Mouse (Mus musculus) left cerebral cortex, postnatal 10 days (tissue): ENCODE results near the gene Dnajb14. TPM values are rescaled to one million over a fixed set of nuclear protein-coding genes. Genes with fewer than 3 reads are reported as not detected.
"Not testable (repeated sequence)": the region's sequence is repeated elsewhere in the genome, so short reads cannot be mapped to it uniquely, and the experiment has no call there.

Source experiments
- DNase-seq, 2 experiments: peaks; one replicate each; pipeline ENCODE4 v3.0.0; 2021 to 2022; ENCODE audit warnings: low spot score in 2 of 2, mixed read lengths in 1 of 2; ENCODE audit errors: extremely low spot score in 1 of 2
- intact Hi-C: fragments of 180-260 bp; cut with DNase I; formaldehyde crosslinking; loops from one replicate; pipeline ENCODE4 v1.15.1; 2025
- total RNA-seq, 2 experiments: library from RNA; stranded (reverse); gene quantifications; 2 replicates each; pipeline ENCODE4 v1.2.3; 2021

Gene Dnajb14
- total RNA-seq, 2 experiments from 2014 or later: 39.1 to 41.5 TPM

DNA sequence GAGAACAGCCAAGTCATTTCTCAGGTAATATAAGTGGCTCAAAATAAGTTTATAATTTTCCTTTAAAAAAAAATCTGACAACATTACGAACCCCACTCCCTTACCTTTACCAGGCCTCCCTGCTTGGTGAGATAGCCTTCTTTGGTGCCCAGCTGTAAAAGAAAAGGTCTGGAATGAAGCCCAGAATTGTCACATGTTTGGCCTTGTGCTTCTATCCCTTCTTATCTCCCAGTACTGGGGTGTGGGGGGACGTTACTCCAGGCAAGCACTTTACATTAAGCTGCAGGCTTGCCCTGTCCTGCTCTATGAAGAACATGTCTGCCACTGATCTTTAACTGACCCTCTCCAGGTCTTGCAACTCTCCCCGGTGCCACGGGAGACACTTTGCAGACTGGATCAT lies 73.3 kb downstream of the Dnajb14 start:
- intact Hi-C loops: no loop called here
- DNase-seq: no peak

DNA sequence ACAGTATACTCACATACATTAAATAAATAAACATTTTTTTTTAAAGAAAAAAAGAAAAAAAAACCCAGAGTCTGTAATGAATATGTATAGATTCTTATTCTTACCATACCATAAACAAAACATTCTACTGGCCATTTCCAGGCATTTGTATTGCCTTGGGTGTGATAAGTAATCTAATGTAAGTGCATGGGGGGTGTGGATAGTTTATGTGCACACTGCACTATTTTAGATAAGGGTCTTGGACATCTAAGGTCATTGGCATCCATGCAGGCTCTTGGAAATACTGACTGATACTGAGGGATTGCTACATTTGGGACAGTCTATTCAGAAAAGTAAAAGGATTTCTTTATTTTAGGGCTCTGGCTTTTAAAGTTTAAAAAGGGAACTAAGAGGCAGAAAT lies 74.1 kb downstream of the Dnajb14 start:
- DNase-seq: no peak
- intact Hi-C loops: no loop called here

DNA sequence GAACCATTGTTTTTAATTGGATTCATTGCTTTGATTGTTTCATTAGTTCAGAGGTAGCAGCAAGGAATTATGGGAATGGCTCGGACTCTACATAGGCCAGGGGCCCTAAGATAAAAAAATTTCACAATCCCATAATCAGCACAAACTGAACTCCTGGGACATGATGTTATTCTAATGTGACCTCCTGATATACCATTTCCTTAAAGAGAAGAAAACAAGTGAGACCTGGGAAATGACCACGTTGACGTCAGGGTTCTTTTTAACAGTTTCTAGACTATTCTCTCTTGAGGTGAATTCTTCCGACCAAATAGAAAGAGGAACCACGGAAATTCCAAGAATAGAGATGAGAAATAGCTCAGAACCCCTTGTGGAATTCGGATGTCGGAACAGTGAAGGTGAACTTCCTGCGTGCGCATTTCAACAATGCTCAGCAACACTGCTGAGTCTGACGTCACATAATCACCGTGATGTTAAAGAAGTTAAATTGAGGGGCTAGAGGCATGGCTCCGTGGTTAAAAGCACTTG lies 74.7 kb downstream of the Dnajb14 start:
- intact Hi-C loops: no loop called here
- no peak for DNase-seq

DNA sequence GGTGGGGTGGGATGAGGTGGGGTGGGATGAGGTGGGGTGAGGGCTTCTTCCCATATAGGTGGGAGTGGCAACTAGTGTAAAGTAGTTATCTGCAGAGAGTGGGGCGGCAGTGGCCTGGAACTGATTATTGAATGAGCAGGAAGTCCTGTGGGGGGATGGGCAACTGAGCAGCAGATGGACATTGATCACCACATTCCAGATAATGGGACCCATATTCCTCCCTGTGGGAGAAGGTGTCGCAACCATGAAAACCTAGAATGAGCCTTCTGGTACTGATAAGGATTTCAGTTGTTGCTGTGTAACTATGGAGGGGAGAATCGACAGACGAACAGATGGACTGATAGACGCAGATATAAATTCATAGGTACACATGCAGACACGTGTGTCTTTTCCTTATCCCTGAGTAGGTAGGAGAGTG lies 76.3 kb downstream of the Dnajb14 start:
- intact Hi-C loops: no loop called here
- DNase-seq: no peak

- DNase-seq: no peak
- intact Hi-C loops: no loop called here
These were observed 79.4 kb downstream of the Dnajb14 start for GRCm38 (mm10) chr3:137946827-137947226.

GRCm38 (mm10) chr3:137947525-137947924 lies 80.0 kb downstream of the Dnajb14 start:
- no peak for DNase-seq
- intact Hi-C loops: no loop called here

DNA sequence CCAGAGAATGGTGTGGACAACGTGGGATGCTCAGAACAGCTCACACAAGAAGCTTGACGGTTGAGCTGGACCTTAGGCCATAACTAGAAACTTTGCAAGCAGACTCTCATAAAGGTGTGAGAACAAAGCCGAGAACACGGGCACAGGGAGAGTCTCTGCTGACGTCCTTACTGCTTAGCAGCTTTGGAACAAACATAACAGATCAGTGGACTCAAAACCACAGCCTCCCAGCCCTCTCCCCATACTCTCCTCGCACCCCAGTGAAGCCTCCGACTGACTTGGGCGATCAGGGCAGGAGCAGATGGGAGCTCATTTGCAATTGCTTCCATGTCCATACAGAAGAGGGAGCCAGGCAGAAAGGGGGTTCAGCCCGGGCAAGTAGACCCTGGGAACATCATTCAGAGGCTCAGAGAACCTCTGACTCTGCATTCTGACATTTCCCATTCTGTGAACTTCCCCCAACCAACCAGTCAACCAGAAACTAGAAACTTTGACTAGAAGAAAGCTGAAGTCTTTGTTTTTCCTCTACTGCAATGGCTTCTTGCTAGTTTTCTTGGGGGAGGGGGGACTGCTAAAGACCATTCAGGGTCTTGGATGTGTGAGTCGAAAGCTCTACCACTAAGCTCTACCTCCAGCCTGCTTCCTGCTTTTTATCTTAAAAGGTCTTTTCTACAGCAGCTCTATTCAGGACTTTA lies 82.9 kb downstream of the Dnajb14 start:
- intact Hi-C loops: no loop called here
- DNase-seq: no peak

- DNase-seq, intact Hi-C loops: not testable (repeated sequence)
These were observed 83.8 kb downstream of the Dnajb14 start for GRCm38 (mm10) chr3:137951302-137951701.

- DNase-seq: no peak
- intact Hi-C loops: no loop called here
These were observed 84.3 kb downstream of the Dnajb14 start for GRCm38 (mm10) chr3:137951819-137952218.

DNA sequence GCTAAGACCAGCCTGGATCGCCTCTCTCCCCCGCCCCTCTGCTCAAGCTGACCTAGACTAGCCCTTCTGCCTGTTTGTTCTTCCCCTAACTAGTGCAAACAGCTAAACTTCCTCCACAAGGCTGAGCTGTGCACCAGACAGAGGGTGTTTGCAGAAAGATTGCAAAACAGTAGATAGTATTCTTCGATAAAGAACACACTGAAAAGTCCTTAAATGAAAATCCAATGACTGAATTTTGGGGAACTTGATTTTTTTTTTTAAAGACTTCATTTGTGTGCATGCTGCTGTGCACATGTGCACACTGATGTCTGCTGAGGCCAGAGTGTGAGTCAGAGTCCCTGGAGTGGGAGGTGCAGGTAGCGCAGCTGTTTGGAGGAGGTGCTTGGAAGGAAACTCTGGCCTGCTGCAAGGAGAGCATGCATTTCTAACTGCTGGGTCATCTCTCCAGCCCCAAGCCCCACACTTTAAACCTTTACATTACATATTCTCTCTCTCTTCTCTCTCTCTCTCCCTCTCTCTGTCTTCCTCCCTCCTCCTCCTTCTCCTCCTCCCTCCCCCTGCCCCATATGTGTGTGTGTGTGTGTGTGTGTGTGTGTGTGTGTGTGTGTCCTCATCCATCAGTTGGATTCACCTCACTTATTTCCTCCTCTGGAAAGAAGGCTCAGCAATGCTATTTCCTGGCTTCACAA lies 84.9 kb downstream of the Dnajb14 start:
- DNase-seq: no peak
- intact Hi-C loops: no loop called here

DNA sequence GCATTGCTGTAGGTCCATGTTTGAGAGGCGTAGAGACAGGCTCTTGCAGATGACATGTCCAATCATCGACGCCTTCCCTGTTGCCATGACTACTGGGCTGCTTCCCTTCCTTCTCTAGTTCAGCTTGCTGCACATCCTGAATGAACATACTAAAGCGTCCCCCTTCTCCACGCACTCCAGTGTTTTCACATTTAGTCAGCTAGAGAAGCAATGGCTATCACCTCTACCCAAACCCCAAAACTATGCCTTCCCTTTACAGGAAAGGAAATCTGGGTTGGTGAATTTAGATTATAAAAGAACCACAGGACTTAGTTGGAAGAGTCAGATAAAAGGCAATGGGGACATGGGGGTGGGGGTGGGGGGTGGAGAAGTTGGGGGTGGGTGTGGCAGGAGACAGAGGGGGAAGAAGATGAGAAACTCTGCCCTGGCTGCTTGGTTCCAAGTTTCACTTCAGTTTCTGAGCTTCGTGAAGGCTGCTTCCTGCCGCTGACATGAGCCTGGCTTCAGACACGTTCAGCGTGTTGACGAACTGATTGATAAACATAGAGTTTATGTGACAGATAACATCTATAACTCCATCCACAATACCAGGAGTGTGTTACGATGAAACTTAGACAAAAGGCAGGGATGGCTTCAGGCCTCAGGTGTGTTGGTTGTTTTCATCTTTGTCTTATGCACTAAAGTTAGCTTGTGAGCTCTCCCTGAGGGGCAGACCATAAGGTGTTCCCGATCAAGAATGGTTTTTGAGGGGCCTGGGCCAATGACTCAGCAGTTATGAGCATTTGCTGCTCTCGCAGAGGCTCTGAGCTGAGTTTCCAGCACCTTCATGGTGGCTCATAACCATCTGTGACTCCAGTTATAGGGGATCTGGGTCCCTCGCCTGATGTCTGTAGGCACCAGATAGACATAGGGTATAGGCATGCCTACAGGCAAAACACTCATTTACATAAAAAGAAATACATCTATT lies 85.7 kb downstream of the Dnajb14 start:
- intact Hi-C loops: no loop called here
- DNase-seq: peak; percentile 73 to 83

GRCm38 (mm10) chr3:137954256-137954916 lies 86.9 kb downstream of the Dnajb14 start:
- intact Hi-C loops: no loop called here
- DNase-seq: no peak

- intact Hi-C loops: no loop called here
- no peak for DNase-seq
These were observed 88.1 kb downstream of the Dnajb14 start for GRCm38 (mm10) chr3:137955560-137956081.

DNA sequence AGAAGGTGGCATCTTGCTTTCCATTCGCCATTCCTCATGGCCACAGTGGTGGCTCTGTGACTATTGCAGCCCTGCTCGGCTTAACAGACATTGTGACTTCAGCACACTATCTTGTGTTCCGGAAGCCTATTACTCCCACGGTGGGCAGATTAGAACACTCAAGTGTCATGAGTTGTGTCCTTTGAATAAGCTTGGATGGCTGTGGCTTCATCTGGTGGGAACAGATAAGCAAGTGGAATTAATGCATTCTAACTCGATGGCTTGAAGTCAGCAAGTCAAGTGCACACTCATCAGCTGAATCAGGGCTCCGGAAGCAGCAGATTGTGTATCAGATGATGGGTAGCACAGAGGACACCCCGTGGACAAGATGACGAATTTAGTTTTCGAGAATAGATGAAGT lies 90.4 kb downstream of the Dnajb14 start:
- intact Hi-C loops: no loop called here
- no peak for DNase-seq

- no peak for DNase-seq
- intact Hi-C loops: no loop called here
These were observed 90.9 kb downstream of the Dnajb14 start for GRCm38 (mm10) chr3:137958352-137958751.

DNA sequence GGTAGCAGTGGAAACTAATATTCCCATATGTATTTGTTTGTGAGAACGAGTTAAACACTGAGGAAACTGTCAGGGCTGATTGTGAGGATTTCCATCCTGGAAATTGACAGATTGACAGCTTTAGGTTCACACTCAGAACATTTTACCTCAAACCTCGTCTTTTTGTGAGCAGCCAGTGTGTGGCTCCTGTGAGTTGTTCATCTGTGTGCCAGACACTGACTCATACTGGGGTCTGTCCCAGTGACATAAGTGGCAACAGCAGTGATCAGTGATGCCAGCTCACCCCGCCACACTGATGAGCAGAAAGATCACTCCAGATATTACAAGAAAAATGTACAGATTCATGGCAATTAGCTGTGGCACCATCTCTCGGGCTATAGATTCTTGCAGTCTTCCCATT lies 92.0 kb downstream of the Dnajb14 start:
- no peak for DNase-seq
- intact Hi-C loops: no loop called here

DNA sequence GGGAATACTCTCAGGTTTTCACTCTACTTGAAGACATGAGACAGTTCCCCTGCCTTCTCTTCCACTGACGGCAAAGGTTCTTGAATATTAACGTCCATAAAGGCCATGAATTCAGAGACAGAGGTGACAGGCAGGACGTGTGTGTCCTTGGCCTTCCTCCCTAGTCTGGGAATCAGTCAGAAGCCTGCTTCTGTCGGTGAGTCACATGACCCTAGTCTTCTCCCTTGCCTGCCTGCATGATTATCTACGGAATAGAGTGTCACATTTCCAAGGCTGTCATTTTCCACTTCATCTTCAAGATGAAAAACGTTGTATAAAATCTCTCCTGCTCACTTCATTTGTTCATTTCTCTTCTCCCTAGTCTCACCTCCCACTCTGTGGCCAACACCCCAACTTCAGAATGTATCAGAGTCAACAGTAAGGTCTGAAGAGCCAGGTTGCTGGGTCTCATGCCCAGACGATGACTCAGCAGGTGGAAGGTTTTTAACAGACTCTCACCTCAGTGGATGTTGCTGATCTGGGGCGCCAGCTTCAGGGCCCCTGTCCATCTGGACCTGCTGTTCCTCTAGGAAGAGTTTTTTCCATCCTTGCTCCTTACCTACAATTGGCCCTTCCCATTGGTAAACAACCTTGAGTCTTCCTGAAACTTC lies 94.4 kb downstream of the Dnajb14 start:
- intact Hi-C loops: no loop called here
- DNase-seq: no peak

- intact Hi-C loops: no loop called here
- DNase-seq: no peak
These were observed 96.0 kb downstream of the Dnajb14 start for GRCm38 (mm10) chr3:137963508-137963907.
